Mouse (Mus musculus) gastrocnemius, adult 2 months (tissue): ENCODE data around the gene Ece1. TPM values are rescaled to one million over a fixed set of nuclear protein-coding genes. Genes with fewer than 3 reads are reported as not detected.

ENCODE experiments used
- DNase-seq: peaks from one replicate; pipeline ENCODE4 v3.0.0; 2022
- H3K27ac ChIP-seq: fragments of 200-600 bp; 2 replicates; pipeline ENCODE4 v1.8.1; 2022; ENCODE audit warnings: mild to moderate bottlenecking
- H3K4me3 ChIP-seq: fragments of 200-600 bp; 2 replicates; pipeline ENCODE4 v1.8.1; 2022; ENCODE audit warnings: mild to moderate bottlenecking, moderate library complexity
- CTCF ChIP-seq: fragments of 200-600 bp; IDR thresholded peaks from 2 replicates; pipeline ENCODE4 v1.8.1; 2022; ENCODE audit warnings: antibody characterized with exemption, mild to moderate bottlenecking, moderate library complexity
- intact Hi-C: fragments of 180-260 bp; cut with DNase I; formaldehyde crosslinking; loops from one replicate; pipeline ENCODE4 v1.15.1; 2025
- total RNA-seq, 2 experiments: library from RNA; stranded (reverse); gene quantifications; 2 replicates each; pipeline ENCODE4 v1.2.3; 2021

Gene Ece1
- total RNA-seq, 2 experiments from 2014 or later, result 61.6 to 103 TPM

- no peak for DNase-seq
- Histone ChIP-seq H3K4me3 (no peak overlapping the region), H3K27ac (peak overlapping the region; percentile 72; the same call in 1 of the 2 replicates)
- intact Hi-C loops, result no loop called here
- TF ChIP-seq CTCF, result no peak
These were observed 30.7 kb downstream of the Ece1 start for GRCm38 (mm10) chr4:137892713-137893242.

GRCm38 (mm10) chr4:137896612-137897297, 34.7 kb downstream of the Ece1 start:
- DNase-seq, result no peak
- peak overlapping the region; percentile 69 for H3K27ac ChIP-seq

GRCm38 (mm10) chr4:137897298-137897612, 35.2 kb downstream of the Ece1 start:
- intact Hi-C loops, result no loop called here
- TF ChIP-seq CTCF, result no peak
- Histone ChIP-seq H3K4me3 (peak overlapping the region; percentile 3; the same call in 1 of the 2 replicates), H3K27ac (peak overlapping the region; percentile 69)
- peak; percentile 90 for DNase-seq

More at GRCm38 (mm10) chr4:137896612-137897297, 34.7 kb downstream of the Ece1 start:
- no peak for TF ChIP-seq CTCF
- intact Hi-C loops, result no loop called here
- peak overlapping the region; percentile 3; the same call in 1 of the 2 replicates for H3K4me3 ChIP-seq

- H3K27ac ChIP-seq, result peak overlapping the region; percentile 69; the same call in 1 of the 2 replicates
- H3K4me3 ChIP-seq, result no peak overlapping the region
- intact Hi-C loops, result no loop called here
- no peak for TF ChIP-seq CTCF
- no peak for DNase-seq
These were observed 36.5 kb downstream of the Ece1 start for GRCm38 (mm10) chr4:137898490-137898889.

GRCm38 (mm10) chr4:137902268-137902667, 40.2 kb downstream of the Ece1 start:
- no peak for TF ChIP-seq CTCF
- no peak for DNase-seq
- Histone ChIP-seq H3K4me3 (no peak overlapping the region), H3K27ac (no peak overlapping the region)
- intact Hi-C loops, result no loop called here

GRCm38 (mm10) chr4:137902873-137903272, 40.8 kb downstream of the Ece1 start:
- TF ChIP-seq CTCF, result no peak
- H3K4me3 ChIP-seq, result no peak overlapping the region
- no peak for DNase-seq
- H3K27ac ChIP-seq, result no peak overlapping the region
- intact Hi-C loops, result no loop called here

GRCm38 (mm10) chr4:137904956-137905551, 43.0 kb downstream of the Ece1 start:
- no peak for DNase-seq
- intact Hi-C loops, result no loop called here
- Histone ChIP-seq H3K4me3 (no peak overlapping the region), H3K27ac (no peak overlapping the region)
- no peak for TF ChIP-seq CTCF

- Histone ChIP-seq H3K4me3 (no peak overlapping the region), H3K27ac (peak overlapping the region; percentile 31; the same call in 1 of the 2 replicates)
- no peak for TF ChIP-seq CTCF
- intact Hi-C loops, result no loop called here
- DNase-seq, result peak; percentile 79
These were observed 45.9 kb downstream of the Ece1 start for GRCm38 (mm10) chr4:137907979-137908378.

- Histone ChIP-seq H3K4me3 (no peak overlapping the region), H3K27ac (peak overlapping the region; percentile 31)
- intact Hi-C loops, result no loop called here
- no peak for TF ChIP-seq CTCF
- no peak for DNase-seq
These were observed 46.5 kb downstream of the Ece1 start for GRCm38 (mm10) chr4:137908489-137908888.

GRCm38 (mm10) chr4:137908915-137909314, 46.9 kb downstream of the Ece1 start:
- no peak for DNase-seq
- no peak for TF ChIP-seq CTCF
- Histone ChIP-seq H3K27ac (peak overlapping the region; percentile 31), H3K4me3 (no peak overlapping the region)
- intact Hi-C loops, result no loop called here

- no peak overlapping the region for H3K27ac ChIP-seq
- intact Hi-C loops, result no loop called here
- no peak for DNase-seq
- no peak for TF ChIP-seq CTCF
- H3K4me3 ChIP-seq, result no peak overlapping the region
These were observed 47.4 kb downstream of the Ece1 start for GRCm38 (mm10) chr4:137909471-137909870.

GRCm38 (mm10) chr4:137910382-137911009, 48.5 kb downstream of the Ece1 start:
- intact Hi-C loops, result loop anchor here (5.0 kb wide), 1 partner anchor 37 kb away; no protein-coding TSS in a partner anchor
- no peak overlapping the region for H3K4me3 ChIP-seq
- peak; percentile 65 for TF ChIP-seq CTCF
- no peak overlapping the region for H3K27ac ChIP-seq
- DNase-seq, result peak; percentile 57

GRCm38 (mm10) chr4:137911657-137912056, 49.6 kb downstream of the Ece1 start:
- no peak overlapping the region for H3K4me3 ChIP-seq
- TF ChIP-seq CTCF, result no peak
- intact Hi-C loops, result loop anchor here (5.0 kb wide), 1 partner anchor 36 kb away; no protein-coding TSS in a partner anchor

More at GRCm38 (mm10) chr4:137911657-137912056, 49.6 kb downstream of the Ece1 start:
- no peak for DNase-seq
- no peak overlapping the region for H3K27ac ChIP-seq
